Mouse (Mus musculus) ES-Bruce4 (cell line): ENCODE results near the gene Gm20661.

Experiments used
- CTCF ChIP-seq: IDR thresholded peaks from one replicate; pipeline ENCODE4 v1.8.1; 2011; ENCODE audit warnings: low read depth, low read length
- EP300 ChIP-seq: IDR thresholded peaks from 2 replicates; pipeline ENCODE4 v1.6.1; 2011; ENCODE audit warnings: low read depth, low read length; ENCODE audit not compliant: insufficient read depth
- POLR2A ChIP-seq: IDR thresholded peaks from one replicate; pipeline ENCODE4 v1.8.1; 2011; ENCODE audit warnings: low read length; ENCODE audit not compliant: insufficient read depth

GRCm38 (mm10) chr9:108002778-108003530 lies 20.1 kb downstream of the Gm20661 start:
- TF ChIP-seq POLR2A (no peak), CTCF (no peak), EP300 (no peak)
